Mouse (Mus musculus): ENCODE results near the gene Rundc3a. TPM values are rescaled to one million over a fixed set of nuclear protein-coding genes. Genes with fewer than 3 reads are reported as not detected.
"Not testable (repeated sequence)": the region's sequence is repeated elsewhere in the genome, so short reads cannot be mapped to it uniquely, and the experiment has no call there.

The Rundc3a gene
- total RNA-seq (2021) = not detected
- long read RNA-seq, experiment 1 = 0 reads
- long read RNA-seq, experiment 2 = 0 reads

GRCm38 (mm10) chr11:102393238-102393634, at the start of gene Rundc3a:
Gene Rundc3a, plus strand, starts transcription at chr11:102393403.
- DNase-seq (ENCODE audit: low spot score) = peak; percentile 48

DNA sequence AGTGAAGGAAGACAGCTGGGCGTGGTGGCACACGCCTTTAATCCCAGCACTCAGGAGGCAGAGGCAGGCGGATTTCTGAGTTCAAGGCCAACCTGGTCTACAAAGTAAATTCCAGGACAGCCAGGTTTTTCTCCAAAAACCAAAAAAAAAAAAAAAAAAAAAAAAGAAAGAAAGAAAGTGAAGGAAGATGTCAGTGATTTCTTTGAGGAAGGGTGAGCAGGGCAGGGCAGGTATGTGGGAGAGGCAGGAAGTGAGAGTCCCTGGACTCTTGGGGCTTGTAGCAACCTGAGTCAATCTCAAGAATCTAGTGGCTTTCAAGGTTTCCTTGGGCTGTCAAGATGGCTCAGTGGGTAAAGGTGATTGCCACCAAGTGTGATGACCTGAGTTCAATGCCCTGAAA, 48.7 kb upstream of the Rundc3a start:
- no peak for DNase-seq (ENCODE audit: low spot score)

DNA sequence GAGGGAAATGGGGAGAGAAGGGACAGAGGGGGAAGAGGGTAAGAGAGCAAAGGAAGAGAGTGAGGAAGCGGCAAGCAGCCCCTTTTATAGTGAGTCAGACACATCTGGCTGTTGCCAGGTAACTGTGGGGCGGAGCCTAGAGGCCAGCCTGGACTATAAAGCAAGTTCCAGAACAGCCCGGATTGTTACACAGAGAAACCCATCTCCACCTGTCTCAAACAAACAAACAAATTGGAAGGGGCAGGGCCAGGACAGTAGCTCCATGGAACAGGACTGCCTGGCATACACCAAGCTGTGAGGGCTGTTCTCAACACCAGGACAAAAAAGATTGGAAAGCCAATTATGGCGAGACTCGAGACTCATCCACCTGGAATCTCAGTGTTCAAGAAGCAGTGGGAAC, 46.3 kb upstream of the Rundc3a start:
- DNase-seq (ENCODE audit: low spot score) = no peak

DNA sequence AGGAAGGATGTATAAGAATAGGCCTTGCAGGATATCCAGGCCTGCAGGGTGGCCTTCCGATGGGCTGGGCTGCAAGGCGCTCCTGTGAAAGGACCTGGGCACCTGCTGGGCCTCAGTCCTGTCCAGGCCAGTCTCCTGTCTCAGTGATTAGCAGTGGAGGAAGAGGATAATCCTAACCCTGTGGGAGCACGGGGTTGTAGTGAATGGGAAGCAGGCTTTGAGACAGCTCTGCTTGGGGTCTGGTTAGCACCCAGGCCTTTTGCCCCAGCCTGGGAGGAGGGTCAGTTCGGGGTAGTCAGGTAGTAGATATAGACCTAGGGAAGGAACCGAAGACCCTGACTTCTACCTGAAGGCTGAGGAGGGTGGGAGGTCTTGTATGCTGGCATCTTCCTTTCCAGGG, 45.5 kb upstream of the Rundc3a start:
- no peak for DNase-seq (ENCODE audit: low spot score)

DNA sequence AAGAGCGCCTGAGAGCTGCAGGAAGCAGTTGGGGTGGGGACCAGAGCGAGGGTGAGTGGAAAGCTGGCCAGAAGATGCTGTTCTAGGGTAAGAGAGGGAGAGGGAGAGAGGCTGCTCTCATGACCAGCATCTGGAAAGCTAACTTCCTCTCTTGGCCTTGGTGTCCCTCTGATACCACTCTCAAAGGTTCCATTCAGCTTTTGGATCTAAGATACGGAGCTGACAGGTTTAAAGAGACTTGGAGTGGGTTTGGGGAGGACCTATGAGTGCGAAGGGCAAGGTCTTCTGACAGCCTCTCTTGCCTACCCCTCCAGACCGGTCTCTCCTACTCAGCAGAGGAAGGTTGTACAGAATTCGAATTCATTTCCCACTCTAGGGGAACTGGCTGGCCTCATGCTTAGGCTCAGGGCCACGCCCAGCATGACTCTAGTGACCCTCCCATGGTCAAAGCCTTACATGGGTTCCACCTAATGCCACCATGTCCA, 45.1 kb upstream of the Rundc3a start:
- no peak for DNase-seq (ENCODE audit: low spot score)

- no peak for DNase-seq (ENCODE audit: low spot score)
Measured at GRCm38 (mm10) chr11:102348771-102349170, 44.4 kb upstream of the Rundc3a start.

DNA sequence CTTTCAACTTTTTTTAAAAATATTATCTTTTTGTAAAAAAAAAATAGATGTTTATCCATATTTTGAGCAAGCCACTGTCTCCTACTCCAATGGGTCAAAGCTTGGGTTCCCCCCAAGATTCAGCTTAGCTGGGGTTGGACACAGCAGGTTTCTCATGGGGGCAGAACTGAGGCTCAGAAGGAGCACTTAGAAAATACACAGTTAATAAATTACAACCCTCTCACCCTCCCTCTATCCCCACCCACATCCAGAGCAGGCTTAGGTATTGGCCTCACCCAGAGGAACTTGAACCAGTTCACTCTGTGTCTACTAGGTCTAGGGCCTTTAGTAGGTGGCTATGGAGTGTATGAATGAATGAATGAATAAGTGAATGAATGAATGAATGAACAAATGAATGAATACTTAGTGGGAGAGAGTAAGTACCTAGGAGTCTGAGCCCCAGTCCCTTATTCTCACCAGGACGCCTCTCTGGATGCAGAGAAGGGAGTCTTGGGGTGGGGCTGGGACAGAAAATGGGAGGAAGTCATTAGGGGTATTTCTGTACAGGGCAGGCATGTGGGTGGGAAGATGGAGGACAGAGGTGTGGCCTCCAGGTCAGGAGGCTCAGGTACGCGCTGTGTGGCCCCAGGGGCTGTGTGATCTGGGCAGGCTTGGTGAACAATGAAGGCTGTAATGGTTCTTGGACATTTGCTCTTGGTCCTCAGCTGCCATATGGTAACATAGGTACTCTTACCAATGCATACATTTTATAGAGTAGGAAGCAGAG, 43.8 kb upstream of the Rundc3a start:
- DNase-seq (ENCODE audit: low spot score) = no peak

GRCm38 (mm10) chr11:102350416-102350815, 42.8 kb upstream of the Rundc3a start:
- DNase-seq (ENCODE audit: low spot score) = no peak

DNA sequence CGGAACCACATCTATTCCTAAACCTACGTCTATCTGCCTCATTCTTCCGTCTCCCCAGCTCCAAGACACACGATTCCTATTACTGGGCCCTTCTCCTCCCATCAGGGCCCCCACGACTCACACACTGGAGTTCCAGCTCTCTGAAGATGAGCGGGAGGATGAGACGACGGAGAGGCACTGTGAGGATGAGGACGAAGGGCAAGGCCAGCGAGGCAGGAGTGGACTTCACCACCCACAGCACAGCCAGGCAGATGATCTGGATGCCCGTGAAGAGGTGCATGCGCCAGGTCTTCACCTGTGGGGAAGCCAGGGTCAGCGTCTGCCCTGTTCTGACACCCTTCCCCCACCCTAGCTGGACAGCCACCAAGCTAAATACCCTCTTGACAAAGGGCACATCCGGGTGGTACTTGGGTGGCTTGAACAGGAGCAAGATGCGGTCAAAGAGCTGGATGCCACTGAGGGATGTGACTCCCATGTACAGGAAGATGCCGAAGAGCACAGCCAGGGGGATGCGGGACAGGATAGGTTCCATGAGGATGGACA, 42.2 kb upstream of the Rundc3a start:
- DNase-seq (ENCODE audit: low spot score) = no peak

- DNase-seq (ENCODE audit: low spot score) = no peak
Measured at GRCm38 (mm10) chr11:102352378-102352777, 40.8 kb upstream of the Rundc3a start.

DNA sequence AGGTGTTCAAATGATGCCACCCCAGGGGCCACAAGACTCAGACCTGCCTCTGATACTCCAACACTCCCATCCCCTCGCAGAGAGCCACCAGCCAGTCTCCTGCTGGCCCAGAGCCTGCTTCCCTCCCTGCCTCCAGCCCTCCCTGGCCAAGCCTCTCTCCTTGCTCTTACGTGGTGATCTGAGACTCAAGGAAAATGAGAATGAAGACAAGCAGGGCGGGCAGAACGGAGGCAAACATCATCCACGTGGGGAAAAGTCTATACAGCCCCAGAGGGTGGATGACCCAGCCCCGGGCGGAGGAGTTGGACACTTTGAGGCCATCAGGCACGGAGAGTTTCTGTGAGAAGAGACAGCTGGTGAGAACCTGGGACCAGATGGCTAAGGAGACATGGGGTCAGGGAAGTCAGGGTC, 40.2 kb upstream of the Rundc3a start:
- DNase-seq (ENCODE audit: low spot score) = no peak

DNA sequence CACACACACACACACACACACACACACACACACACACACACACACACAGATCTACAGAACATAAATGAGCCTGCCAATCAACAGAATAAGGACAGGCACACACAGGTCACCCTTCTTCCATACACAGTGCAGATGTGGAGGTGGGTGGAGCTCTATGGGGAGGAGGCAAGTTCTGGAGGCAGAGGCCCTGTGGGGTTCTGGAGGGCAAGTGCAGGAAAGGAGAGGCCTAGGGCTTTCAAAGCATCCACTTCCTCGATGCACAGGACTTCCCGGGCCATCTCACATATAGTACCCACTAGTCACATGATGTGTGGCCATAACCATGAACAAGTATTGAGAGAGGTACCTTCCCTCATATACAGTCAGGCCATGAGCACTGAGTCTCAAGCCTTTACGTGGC, 37.7 kb upstream of the Rundc3a start:
- DNase-seq (ENCODE audit: low spot score) = no peak

DNA sequence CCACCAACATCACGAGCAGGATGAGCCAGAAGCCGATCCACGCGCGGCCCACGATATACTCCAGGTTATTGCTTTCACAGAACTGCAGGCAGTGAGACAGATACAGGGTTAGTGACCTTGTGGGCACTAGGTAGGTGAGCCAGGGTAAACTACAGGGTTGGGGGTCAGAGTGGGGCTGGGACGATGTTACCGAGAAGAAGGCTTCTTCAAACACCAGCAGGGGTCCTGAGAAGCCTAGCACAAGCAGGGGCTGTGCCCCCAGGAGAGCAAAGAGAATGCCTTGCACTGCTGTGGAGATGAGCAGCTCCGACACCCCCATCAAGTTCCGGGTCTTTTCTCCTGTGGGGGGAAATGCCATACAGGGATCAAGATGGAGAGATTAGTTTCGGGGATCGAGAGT, 37.0 kb upstream of the Rundc3a start:
- no peak for DNase-seq (ENCODE audit: low spot score)

DNA sequence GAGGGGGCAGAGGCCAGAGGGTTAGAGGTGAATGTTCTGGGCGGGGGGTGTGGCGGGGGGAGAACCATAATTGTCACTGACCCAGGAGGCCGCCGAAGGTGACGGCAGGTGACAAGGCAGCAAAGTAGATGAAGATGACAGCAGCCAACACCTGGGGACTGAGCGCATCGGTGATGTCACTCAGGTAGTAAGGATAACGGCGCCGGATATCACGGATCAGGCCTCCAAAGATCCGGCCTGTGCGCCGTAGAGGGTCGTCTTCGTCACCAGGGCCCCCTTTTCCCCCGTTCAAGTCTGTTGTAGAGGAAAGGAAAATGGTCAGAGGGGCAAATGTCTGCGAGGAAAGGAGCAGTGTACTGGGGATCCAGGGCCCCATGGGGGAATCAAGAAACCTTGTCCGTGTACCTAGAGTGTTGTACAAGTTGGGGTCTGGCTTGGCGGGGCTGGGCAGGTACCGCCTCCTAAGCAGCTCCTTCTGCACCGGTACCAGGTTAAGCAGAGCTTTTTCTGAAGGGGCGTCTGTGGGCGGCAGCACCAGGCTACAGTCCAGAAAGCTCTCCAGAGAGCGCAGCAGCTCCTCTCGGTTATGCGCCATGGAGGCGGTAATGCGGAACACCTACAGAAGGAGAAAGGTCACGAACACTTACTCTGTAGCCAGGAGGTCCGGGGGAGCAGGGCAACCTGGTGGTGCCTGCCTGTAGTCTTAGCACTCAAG, 36.4 kb upstream of the Rundc3a start:
- no peak for DNase-seq (ENCODE audit: low spot score)

GRCm38 (mm10) chr11:102358365-102358764, 34.8 kb upstream of the Rundc3a start:
- DNase-seq (ENCODE audit: low spot score) = no peak

GRCm38 (mm10) chr11:102361776-102362495, 31.3 kb upstream of the Rundc3a start:
- no peak for DNase-seq (ENCODE audit: low spot score)

DNA sequence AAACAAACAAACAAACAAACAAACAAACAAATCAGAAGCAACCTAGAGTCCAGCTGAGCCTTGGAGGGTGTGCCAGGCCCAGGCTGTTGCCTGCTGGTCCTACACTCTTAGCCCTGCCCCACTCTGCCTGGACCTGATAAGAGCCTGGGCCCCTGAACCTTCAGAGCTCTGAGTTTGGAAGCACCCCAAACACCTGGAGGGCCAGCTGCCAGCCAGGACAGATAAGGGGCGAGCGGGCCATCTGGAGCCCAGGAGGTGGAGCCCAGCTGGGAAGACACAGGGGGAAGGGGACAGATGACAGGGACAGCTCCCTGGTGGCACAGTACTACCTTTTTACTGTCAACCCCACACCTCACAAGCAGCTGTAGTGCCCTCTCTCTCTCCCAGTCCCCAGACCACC, 29.6 kb upstream of the Rundc3a start:
- DNase-seq (ENCODE audit: low spot score) = no peak

GRCm38 (mm10) chr11:102364570-102365371, 28.4 kb upstream of the Rundc3a start:
- DNase-seq (ENCODE audit: low spot score) = no peak

DNA sequence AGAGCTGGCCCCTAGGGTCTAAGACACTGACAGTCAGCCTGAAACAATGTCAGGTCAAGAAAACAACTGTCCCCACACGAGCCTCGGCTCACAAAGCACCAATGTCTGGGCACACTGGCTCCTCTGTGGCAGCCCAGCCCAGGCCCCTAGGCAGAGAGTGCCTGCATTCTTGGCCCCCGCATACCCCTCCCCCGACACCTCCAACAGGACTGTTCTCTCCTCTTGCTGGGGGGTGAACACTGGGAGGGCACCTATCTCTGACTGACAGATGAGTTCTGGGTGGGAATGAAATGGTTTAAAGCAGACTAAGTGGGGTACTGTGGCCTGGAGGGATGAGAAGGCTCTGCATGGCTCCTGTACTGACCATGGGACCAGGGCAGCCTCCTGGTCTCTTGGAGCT, 27.5 kb upstream of the Rundc3a start:
- DNase-seq (ENCODE audit: low spot score) = no peak

DNA sequence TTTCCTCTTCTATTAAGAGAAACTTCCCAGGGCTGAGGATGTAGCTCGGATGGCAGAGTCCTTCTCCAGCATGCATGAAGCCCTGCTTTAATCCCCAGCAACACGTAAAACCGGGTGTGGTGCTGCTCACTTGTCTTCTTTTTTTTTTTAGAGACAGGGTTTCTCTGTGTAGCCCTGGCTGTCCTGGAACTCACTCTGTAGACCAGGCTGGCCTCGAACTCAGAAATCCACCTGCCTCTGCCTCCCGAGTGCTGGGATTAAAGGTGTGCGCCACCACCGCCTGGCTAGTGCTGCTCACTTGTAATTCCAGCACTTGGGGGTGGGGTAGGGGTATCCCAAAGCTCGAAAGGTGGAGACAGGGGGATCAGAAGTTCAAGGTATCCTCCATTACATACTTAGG, 27.1 kb upstream of the Rundc3a start, which contains the start of gene Slc4a1:
Gene Slc4a1, minus strand, starts transcription at position 101 of the 400 bp plus-strand sequence.
- not testable (repeated sequence) for DNase-seq (ENCODE audit: low spot score)
